Mouse (Mus musculus) Patski (cell line): ENCODE data around the gene Scfd2. TPM values are rescaled to one million over a fixed set of nuclear protein-coding genes. Genes with fewer than 3 reads are reported as not detected.

Experiments
- ATAC-seq: fragments of 100-300 bp; one replicate; pipeline ENCODE4 v1.8.0; 2021
- CTCF ChIA-PET: fragments of 350-600 bp; sonication (Branson Sonifier 250); formaldehyde crosslinking; loops from one replicate; lab custom pipeline; 2022; ENCODE audit warnings: inconsistent platforms; lab: Charles Lee
- POLR2A ChIA-PET: fragments of 350-600 bp; sonication (Branson Sonifier 250); formaldehyde crosslinking; loops from one replicate; lab custom pipeline; 2022; ENCODE audit warnings: antibody characterized with exemption, inconsistent platforms; lab: Charles Lee
- DNase-seq: peaks from one replicate; pipeline ENCODE4 v3.0.0-alpha.2; 2011; ENCODE audit warnings: low read depth, low spot score
- H3K27me3 ChIP-seq: fragments of 371-371 bp; one replicate; pipeline ENCODE4 v1.5.1; 2021
- CTCF ChIP-seq: fragments of 100-300 bp; IDR thresholded peaks from one replicate; pipeline ENCODE4 v1.5.1; 2021
- in situ Hi-C: fragments of 300-500 bp; cut with MboI; formaldehyde crosslinking; loops from 3 replicates; pipeline ENCODE4 v1.11.1; 2018; ENCODE audit warnings: low pct_unique_long_range_greater_than_20kb, mixed read lengths
- polyA plus RNA-seq: library from polyadenylated mRNA; unstranded; gene quantifications from one replicate; pipeline ENCODE4 v1.2.3, GENCODE M21; 2021

Scfd2 gene
- polyA plus RNA-seq, 1 experiment from 2014 or later: 8.6 TPM

- DNase-seq: no peak
- POLR2A ChIA-PET: no interaction called here
- no peak for TF ChIP-seq CTCF
- CTCF ChIA-PET: interaction anchor here (0.7 to 3.0 kb wide), 15 partner anchors 9 to 963 kb away, joined by 3 to 17 read pairs (median 4); partner anchors contain the start of gene Scfd2
- in situ Hi-C loops: loop anchor here (10.0 kb wide), 2 partner anchors 522 to 748 kb away; no protein-coding TSS in a partner anchor
- no peaks in the 10 kb centered on the region for H3K27me3 ChIP-seq
- no peak for ATAC-seq
Measured at GRCm38 (mm10) chr5:74432879-74433539, 98.5 kb downstream of the Scfd2 start.

- ATAC-seq: no peak
- TF ChIP-seq CTCF: no peak
- POLR2A ChIA-PET: interaction anchor here (0.6 kb wide), 1 partner anchor 29 kb away, joined by 3 read pairs; no protein-coding TSS in a partner anchor
- no peak for DNase-seq
- CTCF ChIA-PET: interaction anchor here (1.0 to 1.9 kb wide), 5 partner anchors 9 to 110 kb away, joined by 3 to 6 read pairs (median 4); no protein-coding TSS in a partner anchor
- in situ Hi-C loops: no loop called here
- H3K27me3 ChIP-seq: no peaks in the 10 kb centered on the region
Measured at GRCm38 (mm10) chr5:74420615-74421132, 110.9 kb downstream of the Scfd2 start.

- in situ Hi-C loops: no loop called here
- ATAC-seq (no peak), DNase-seq (no peak)
- POLR2A ChIA-PET: no interaction called here
- H3K27me3 ChIP-seq: no peaks in the 10 kb centered on the region
- peak; percentile 54 for TF ChIP-seq CTCF
- CTCF ChIA-PET: interaction anchor here (0.6 to 1.4 kb wide), 3 partner anchors 10 to 380 kb away, joined by 3 to 4 read pairs (median 3); no protein-coding TSS in a partner anchor
Measured at GRCm38 (mm10) chr5:74412557-74412956, 119.0 kb downstream of the Scfd2 start.

- no peak for TF ChIP-seq CTCF
- no peak for ATAC-seq
- POLR2A ChIA-PET: no interaction called here
Measured at GRCm38 (mm10) chr5:74404887-74405286, 126.7 kb downstream of the Scfd2 start.

GRCm38 (mm10) chr5:74404083-74404482, 127.5 kb downstream of the Scfd2 start:
- ATAC-seq: no peak
- ChIA-PET CTCF (interaction anchor here (1.1 kb wide), 1 partner anchor 9 kb away, joined by 3 read pairs; no protein-coding TSS in a partner anchor), POLR2A (interaction anchor here (0.6 to 0.7 kb wide), 2 partner anchors 28 to 752 kb away, joined by 3 to 5 read pairs; no protein-coding TSS in a partner anchor)
- no peak for DNase-seq
- in situ Hi-C loops: no loop called here
- H3K27me3 ChIP-seq: no peaks in the 10 kb centered on the region
- no peak for TF ChIP-seq CTCF

More at GRCm38 (mm10) chr5:74404887-74405286, 126.7 kb downstream of the Scfd2 start:
- CTCF ChIA-PET: interaction anchor here (1.1 kb wide), 1 partner anchor 10 kb away, joined by 3 read pairs; no protein-coding TSS in a partner anchor
- DNase-seq: no peak
- in situ Hi-C loops: no loop called here
- H3K27me3 ChIP-seq: no peaks in the 10 kb centered on the region

- DNase-seq (no peak), ATAC-seq (no peak)
- no peak for TF ChIP-seq CTCF
- H3K27me3 ChIP-seq: no peaks in the 10 kb centered on the region
- ChIA-PET POLR2A (no interaction called here), CTCF (interaction anchor here (1.5 to 1.7 kb wide), 2 partner anchors 9 to 17 kb away, joined by 3 to 4 read pairs; no protein-coding TSS in a partner anchor)
- in situ Hi-C loops: no loop called here
Measured at GRCm38 (mm10) chr5:74402626-74403025, 128.9 kb downstream of the Scfd2 start.

GRCm38 (mm10) chr5:74391806-74392205, 139.8 kb downstream of the Scfd2 start:
- no peak for ATAC-seq
- no peak for TF ChIP-seq CTCF
- CTCF ChIA-PET: no interaction called here
- in situ Hi-C loops: no loop called here
- no peak for DNase-seq
- POLR2A ChIA-PET: no interaction called here
- no peaks in the 10 kb centered on the region for H3K27me3 ChIP-seq

- no peak for TF ChIP-seq CTCF
- CTCF ChIA-PET: no interaction called here
- DNase-seq (no peak), ATAC-seq (no peak)
- no peaks in the 10 kb centered on the region for H3K27me3 ChIP-seq
- in situ Hi-C loops: no loop called here
- POLR2A ChIA-PET: no interaction called here
Measured at GRCm38 (mm10) chr5:74391346-74391745, 140.2 kb downstream of the Scfd2 start.

GRCm38 (mm10) chr5:74388849-74389248, 142.7 kb downstream of the Scfd2 start:
- ATAC-seq: no peak
- no peaks in the 10 kb centered on the region for H3K27me3 ChIP-seq
- no peak for DNase-seq
- no peak for TF ChIP-seq CTCF
- POLR2A ChIA-PET: no interaction called here
- CTCF ChIA-PET: no interaction called here
- in situ Hi-C loops: no loop called here

GRCm38 (mm10) chr5:74388101-74388500, 143.5 kb downstream of the Scfd2 start:
- DNase-seq: no peak
- in situ Hi-C loops: no loop called here

More at GRCm38 (mm10) chr5:74388101-74388500, 143.5 kb downstream of the Scfd2 start:
- POLR2A ChIA-PET: no interaction called here
- no peaks in the 10 kb centered on the region for H3K27me3 ChIP-seq
- ATAC-seq: no peak
- CTCF ChIA-PET: interaction anchor here (1.1 to 1.4 kb wide), 2 partner anchors 11 to 13 kb away, joined by 3 to 6 read pairs; no protein-coding TSS in a partner anchor
- no peak for TF ChIP-seq CTCF
